Mouse (Mus musculus): ENCODE data around the gene Gpr39. TPM values are rescaled to one million over a fixed set of nuclear protein-coding genes. Genes with fewer than 3 reads are reported as not detected.
"Not testable (repeated sequence)": the region's sequence is repeated elsewhere in the genome, so short reads cannot be mapped to it uniquely, and the experiment has no call there.

Gene Gpr39
- 1.2 and 1.6 TPM in 2 replicates for polyA plus RNA-seq (2014; fragmentation: Nextera tagmentation; extraction: Ambion mirVana)

DNA sequence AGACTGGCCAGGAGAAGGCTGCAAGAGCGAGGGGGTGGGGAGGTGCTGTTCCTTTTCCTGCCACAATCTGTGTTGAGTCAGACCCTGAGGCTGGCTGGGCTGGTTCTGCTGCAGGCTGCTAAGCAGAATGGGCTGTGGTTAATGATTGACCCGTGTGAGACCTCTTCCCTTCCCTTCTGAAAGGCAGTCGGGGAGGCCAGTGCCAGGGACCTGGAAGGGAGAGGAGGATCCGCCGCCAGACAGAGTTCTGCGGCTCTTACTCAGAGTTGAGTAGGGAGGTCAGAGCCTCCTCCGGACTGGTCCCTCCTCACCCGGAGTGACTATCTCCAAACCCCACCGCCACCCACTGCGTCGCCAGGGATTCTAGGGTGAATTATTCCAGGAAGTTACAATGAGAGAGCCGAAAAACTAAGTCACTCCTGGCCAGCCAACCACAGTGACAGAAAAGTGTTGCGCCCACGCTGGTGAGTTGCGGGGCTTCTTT lies at the start of gene Gpr39:
Gpr39 (plus strand) TSS at position 206 of the 484 bp plus-strand sequence.
- ATAC-seq (ENCODE audit: insufficient number of reproducible peaks, insufficient read depth, low FRiP score, low read depth): no peak
- Histone ChIP-seq H3K36me3 (ENCODE audit: control insufficient read depth, insufficient read depth, low read length) (no peaks in the 10 kb centered on the region), H3K9ac (ENCODE audit: low read length) (no peak within 1 kb of the TSS), H3K4me2 (ENCODE audit: low read length) (peak within 1 kb of the TSS; percentile 49), H3K9me3 (ENCODE audit: control insufficient read depth, low read length) (no peaks in the 10 kb centered on the region), H3K27me3 (ENCODE audit: control insufficient read depth, insufficient read depth, low read length) (no peaks in the 10 kb centered on the region), H3K27ac (replicated peaks in 1 of 2; ENCODE audit: control insufficient read depth in 1 of 2, insufficient read depth in 1 of 2, low read depth in 2 of 2, low read length in 2 of 2) (0 out of 4 replicates have a peak within 1 kb of the TSS, but pooled peaks of 1 of the 2 experiments have one; percentile 1), H3K4me1 (ENCODE audit: control insufficient read depth in 2 of 2, insufficient read depth in 2 of 2, low read length in 2 of 2) (peaks cover 12 to 18% of the 10 kb centered on the region in 2 experiments; a peak in 3 of 4 replicates), H3K4me3 (ENCODE audit: control insufficient read depth in 1 of 2, insufficient read depth in 1 of 2, low read depth in 1 of 2, low read length in 2 of 2) (peak within 1 kb of the TSS in 1 of 2 experiments; percentile 16; a peak in 3 of 4 replicates)
- 34% methylated on average over 15 of the region's 15 CpGs for WGBS

DNA sequence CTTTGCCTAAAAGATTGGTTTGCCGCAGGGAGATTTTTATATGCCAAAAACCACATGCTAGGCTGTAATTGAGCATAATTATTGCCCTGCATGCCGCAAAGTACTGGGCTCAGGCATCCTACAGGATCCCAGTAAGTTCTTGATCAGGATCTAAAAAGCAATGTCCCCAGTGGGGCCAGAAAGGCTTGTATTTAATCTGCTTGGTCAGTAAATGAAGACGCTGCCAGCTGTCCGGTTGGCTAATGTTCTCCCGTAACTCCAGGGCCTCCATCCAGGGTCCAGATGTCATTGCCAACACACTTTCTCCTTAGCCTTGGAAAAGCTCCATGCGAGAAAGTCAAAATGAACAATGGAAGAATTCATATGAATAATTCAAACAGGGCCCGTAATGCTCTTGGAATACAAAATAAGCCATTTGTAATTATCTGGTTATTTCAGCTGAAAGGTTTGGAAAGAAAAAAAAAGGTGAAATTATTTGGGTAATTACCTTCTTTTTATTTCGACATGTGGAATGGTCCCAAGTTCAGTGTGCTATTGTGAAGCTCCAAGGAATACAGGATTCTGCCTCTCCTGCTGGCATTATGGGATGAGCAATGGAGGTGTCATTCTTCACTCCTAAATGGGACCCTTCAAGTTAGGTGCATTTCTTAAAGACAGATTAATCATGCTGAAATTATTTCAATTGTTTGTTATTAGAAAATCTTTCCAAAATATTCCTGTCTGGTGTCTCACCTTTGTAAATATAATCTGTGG lies 37.1 kb upstream of the Gpr39 start:
- H3K27me3 ChIP-seq (ENCODE audit: control insufficient read depth, insufficient read depth, low read length): no peaks in the 10 kb centered on the region
- H3K4me2 ChIP-seq (ENCODE audit: low read length): no peak overlapping the region
- H3K36me3 ChIP-seq (ENCODE audit: control insufficient read depth, insufficient read depth, low read length): no peaks in the 10 kb centered on the region
- no peaks in the 10 kb centered on the region for H3K4me1 ChIP-seq (ENCODE audit: control insufficient read depth in 2 of 2, insufficient read depth in 2 of 2, low read length in 2 of 2)
- H3K9ac ChIP-seq (ENCODE audit: low read length): no peak overlapping the region
- no peak overlapping the region for H3K4me3 ChIP-seq (ENCODE audit: control insufficient read depth in 1 of 2, insufficient read depth in 1 of 2, low read depth in 1 of 2, low read length in 2 of 2)
- no peak for ATAC-seq (ENCODE audit: insufficient number of reproducible peaks, insufficient read depth, low FRiP score, low read depth)
- 87% methylated on average over 8 of the region's 8 CpGs for WGBS
- no peaks in the 10 kb centered on the region for H3K9me3 ChIP-seq (ENCODE audit: control insufficient read depth, low read length)
- no peak overlapping the region for H3K27ac ChIP-seq (replicated peaks in 1 of 2; ENCODE audit: control insufficient read depth in 1 of 2, insufficient read depth in 1 of 2, low read depth in 2 of 2, low read length in 2 of 2)

DNA sequence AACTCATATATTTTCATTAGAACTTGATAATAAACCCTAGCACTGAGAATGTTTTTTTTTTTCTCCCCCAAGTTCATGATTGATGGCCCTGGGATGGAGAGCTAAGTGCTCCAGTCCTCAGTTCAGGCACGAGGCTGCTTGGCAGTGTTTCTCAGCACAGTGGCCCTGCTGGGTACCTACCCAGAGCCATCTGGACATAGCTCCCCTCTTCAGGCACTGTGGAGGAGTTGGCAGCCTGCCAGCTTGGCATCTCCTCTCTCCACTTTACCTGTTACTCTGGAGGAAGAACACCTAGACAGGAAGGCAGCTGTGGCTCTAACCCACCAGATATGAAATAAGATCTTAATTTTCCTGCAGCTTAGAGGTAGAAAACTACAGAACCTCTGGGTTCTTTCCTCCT lies 33.2 kb upstream of the Gpr39 start:
- H3K36me3 ChIP-seq (ENCODE audit: control insufficient read depth, insufficient read depth, low read length): no peaks in the 10 kb centered on the region
- 30% methylated on average over 1 of the region's 1 CpGs for WGBS
- ATAC-seq (ENCODE audit: insufficient number of reproducible peaks, insufficient read depth, low FRiP score, low read depth): no peak
- H3K27me3 ChIP-seq (ENCODE audit: control insufficient read depth, insufficient read depth, low read length): no peaks in the 10 kb centered on the region
- no peak overlapping the region for H3K9ac ChIP-seq (ENCODE audit: low read length)
- H3K4me3 ChIP-seq (ENCODE audit: control insufficient read depth in 1 of 2, insufficient read depth in 1 of 2, low read depth in 1 of 2, low read length in 2 of 2): no peak overlapping the region
- peaks cover 0 to under 1% of the 10 kb centered on the region in 2 experiments; a peak in 1 of 4 replicates for H3K4me1 ChIP-seq (ENCODE audit: control insufficient read depth in 2 of 2, insufficient read depth in 2 of 2, low read length in 2 of 2)
- H3K9me3 ChIP-seq (ENCODE audit: control insufficient read depth, low read length): no peaks in the 10 kb centered on the region
- no peak overlapping the region for H3K27ac ChIP-seq (replicated peaks in 1 of 2; ENCODE audit: control insufficient read depth in 1 of 2, insufficient read depth in 1 of 2, low read depth in 2 of 2, low read length in 2 of 2)
- H3K4me2 ChIP-seq (ENCODE audit: low read length): no peak overlapping the region

DNA sequence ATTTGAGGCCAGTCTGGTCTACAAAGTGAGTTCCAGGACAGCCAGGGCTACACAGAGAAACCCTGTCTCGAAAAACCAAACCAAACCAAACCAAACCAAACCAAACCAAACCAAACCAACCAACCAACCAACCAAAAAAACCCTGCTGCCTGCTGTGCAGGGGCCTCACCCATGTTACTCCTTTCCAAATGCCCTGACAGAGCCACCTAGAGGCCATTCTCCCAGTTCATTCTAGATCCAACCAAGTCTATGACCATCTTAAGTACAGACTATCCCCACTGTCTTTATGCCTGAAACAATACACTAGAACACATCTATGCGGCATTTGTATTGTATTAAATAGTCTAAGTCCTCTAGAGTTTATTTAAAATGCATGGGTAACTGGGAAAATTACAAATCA lies 30.0 kb upstream of the Gpr39 start:
- not testable (repeated sequence) for H3K4me1 ChIP-seq (ENCODE audit: control insufficient read depth in 2 of 2, insufficient read depth in 2 of 2, low read length in 2 of 2); ATAC-seq (ENCODE audit: insufficient number of reproducible peaks, insufficient read depth, low FRiP score, low read depth)
- 90% methylated on average over 2 of the region's 2 CpGs for WGBS

DNA sequence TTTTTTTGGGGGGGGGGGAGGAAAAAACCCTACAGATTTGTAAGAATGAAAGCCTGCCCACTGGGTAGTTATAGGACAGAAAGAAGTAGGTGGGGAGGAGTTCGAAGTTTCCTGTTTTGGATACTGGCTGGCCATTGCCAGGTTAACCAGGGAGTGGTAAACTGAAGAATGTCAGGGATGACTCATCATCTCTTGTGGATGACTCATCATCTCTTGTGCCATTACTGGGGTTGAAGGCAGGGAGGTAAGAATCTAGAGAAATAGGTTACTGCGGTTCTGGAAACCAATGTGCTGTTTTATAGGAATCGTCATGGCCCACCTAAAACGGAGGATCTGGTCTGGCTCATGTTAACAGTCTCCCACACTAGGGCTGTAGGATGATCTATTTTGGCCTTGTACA lies 28.8 kb upstream of the Gpr39 start:
- peaks cover 3 to 16% of the 10 kb centered on the region in 2 experiments for H3K4me1 ChIP-seq (ENCODE audit: control insufficient read depth in 2 of 2, insufficient read depth in 2 of 2, low read length in 2 of 2)
- WGBS: 92% methylated on average over 4 of the region's 4 CpGs
- no peaks in the 10 kb centered on the region for H3K27me3 ChIP-seq (ENCODE audit: control insufficient read depth, insufficient read depth, low read length)
- no peak for ATAC-seq (ENCODE audit: insufficient number of reproducible peaks, insufficient read depth, low FRiP score, low read depth)
- H3K27ac ChIP-seq (replicated peaks in 1 of 2; ENCODE audit: control insufficient read depth in 1 of 2, insufficient read depth in 1 of 2, low read depth in 2 of 2, low read length in 2 of 2): no peak overlapping the region
- no peak overlapping the region for H3K4me3 ChIP-seq (ENCODE audit: control insufficient read depth in 1 of 2, insufficient read depth in 1 of 2, low read depth in 1 of 2, low read length in 2 of 2)
- no peaks in the 10 kb centered on the region for H3K9me3 ChIP-seq (ENCODE audit: control insufficient read depth, low read length)
- no peak overlapping the region for H3K4me2 ChIP-seq (ENCODE audit: low read length)
- H3K9ac ChIP-seq (ENCODE audit: low read length): no peak overlapping the region
- H3K36me3 ChIP-seq (ENCODE audit: control insufficient read depth, insufficient read depth, low read length): no peaks in the 10 kb centered on the region

More for the DNA sequence above, 30.0 kb upstream of the Gpr39 start:
- not testable (repeated sequence) for H3K9ac ChIP-seq (ENCODE audit: low read length); H3K9me3 ChIP-seq (ENCODE audit: control insufficient read depth, low read length); H3K4me2 ChIP-seq (ENCODE audit: low read length); H3K36me3 ChIP-seq (ENCODE audit: control insufficient read depth, insufficient read depth, low read length); H3K4me3 ChIP-seq (ENCODE audit: control insufficient read depth in 1 of 2, insufficient read depth in 1 of 2, low read depth in 1 of 2, low read length in 2 of 2); H3K27me3 ChIP-seq (ENCODE audit: control insufficient read depth, insufficient read depth, low read length); H3K27ac ChIP-seq (replicated peaks in 1 of 2; ENCODE audit: control insufficient read depth in 1 of 2, insufficient read depth in 1 of 2, low read depth in 2 of 2, low read length in 2 of 2)

DNA sequence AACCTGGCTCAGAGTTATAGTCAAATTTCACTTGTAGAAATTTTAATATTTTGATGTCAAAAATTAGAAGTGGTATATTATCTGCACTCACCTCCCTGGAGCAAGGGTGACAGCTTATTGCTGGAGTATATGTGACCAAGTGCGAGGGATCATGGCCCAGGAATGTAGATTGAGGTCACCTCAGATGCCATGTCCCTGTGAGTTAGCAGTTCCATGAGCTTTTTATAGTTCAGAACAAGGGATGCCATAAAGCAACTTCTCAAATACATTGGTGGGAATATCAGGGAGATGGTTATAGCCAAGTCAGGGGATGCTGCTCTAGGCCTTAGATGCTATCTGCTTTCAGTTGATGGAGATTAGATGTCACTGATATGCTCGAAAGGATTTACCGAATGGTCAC lies 27.7 kb upstream of the Gpr39 start:
- 63% methylated on average over 3 of the region's 3 CpGs for WGBS
- no peaks in the 10 kb centered on the region for H3K27me3 ChIP-seq (ENCODE audit: control insufficient read depth, insufficient read depth, low read length)
- no peaks in the 10 kb centered on the region for H3K36me3 ChIP-seq (ENCODE audit: control insufficient read depth, insufficient read depth, low read length)
- no peak for ATAC-seq (ENCODE audit: insufficient number of reproducible peaks, insufficient read depth, low FRiP score, low read depth)
- H3K9me3 ChIP-seq (ENCODE audit: control insufficient read depth, low read length): no peaks in the 10 kb centered on the region
- H3K4me2 ChIP-seq (ENCODE audit: low read length): no peak overlapping the region
- no peak overlapping the region for H3K9ac ChIP-seq (ENCODE audit: low read length)
- no peak overlapping the region for H3K4me3 ChIP-seq (ENCODE audit: control insufficient read depth in 1 of 2, insufficient read depth in 1 of 2, low read depth in 1 of 2, low read length in 2 of 2)
- peaks cover 5 to 24% of the 10 kb centered on the region in 2 experiments for H3K4me1 ChIP-seq (ENCODE audit: control insufficient read depth in 2 of 2, insufficient read depth in 2 of 2, low read length in 2 of 2)
- no peak overlapping the region for H3K27ac ChIP-seq (replicated peaks in 1 of 2; ENCODE audit: control insufficient read depth in 1 of 2, insufficient read depth in 1 of 2, low read depth in 2 of 2, low read length in 2 of 2)

DNA sequence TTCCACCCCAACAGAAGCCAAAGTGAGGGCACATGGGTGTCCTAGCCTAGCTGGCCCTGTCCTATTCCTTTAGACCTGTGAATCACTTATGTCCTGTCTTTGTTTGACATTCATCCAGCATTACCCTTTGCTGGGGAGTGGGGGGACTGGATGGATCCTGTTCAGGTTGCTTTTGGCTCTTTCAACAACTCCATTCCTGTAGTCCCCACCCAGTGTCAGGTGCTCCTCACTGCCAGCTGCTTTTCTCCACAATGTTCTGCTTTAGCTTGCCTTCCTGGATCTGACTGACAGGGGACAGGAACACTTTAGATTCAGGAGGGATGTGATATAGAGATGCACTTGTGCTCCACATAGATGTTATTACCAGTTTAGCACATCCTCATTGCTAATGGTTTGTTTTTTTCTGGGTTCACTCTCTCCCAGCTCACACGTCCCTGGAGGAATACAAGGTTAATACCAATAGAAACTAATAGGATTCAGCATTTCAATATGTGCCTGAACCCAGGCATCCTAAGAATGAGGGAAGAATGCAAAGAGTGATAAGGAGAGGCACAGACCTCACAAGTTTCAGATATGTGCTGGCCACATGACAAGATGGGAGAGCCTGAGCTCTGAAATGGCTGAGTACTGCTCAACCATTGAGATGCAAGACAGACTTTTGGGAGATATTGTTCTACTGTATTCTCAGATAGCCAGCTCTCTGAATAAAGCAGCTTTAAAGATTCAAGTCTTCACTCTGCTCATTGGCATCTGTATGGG lies 23.8 kb upstream of the Gpr39 start:
- Histone ChIP-seq H3K4me1 (ENCODE audit: control insufficient read depth in 2 of 2, insufficient read depth in 2 of 2, low read length in 2 of 2) (peaks cover 5 to 24% of the 10 kb centered on the region in 2 experiments), H3K36me3 (ENCODE audit: control insufficient read depth, insufficient read depth, low read length) (no peaks in the 10 kb centered on the region), H3K27ac (replicated peaks in 1 of 2; ENCODE audit: control insufficient read depth in 1 of 2, insufficient read depth in 1 of 2, low read depth in 2 of 2, low read length in 2 of 2) (peak overlapping the region; percentile 67 to 73), H3K27me3 (ENCODE audit: control insufficient read depth, insufficient read depth, low read length) (no peaks in the 10 kb centered on the region), H3K9me3 (ENCODE audit: control insufficient read depth, low read length) (no peaks in the 10 kb centered on the region), H3K4me3 (ENCODE audit: control insufficient read depth in 1 of 2, insufficient read depth in 1 of 2, low read depth in 1 of 2, low read length in 2 of 2) (no peak overlapping the region), H3K4me2 (ENCODE audit: low read length) (no peak overlapping the region), H3K9ac (ENCODE audit: low read length) (no peak overlapping the region)
- peak; percentile 50 for ATAC-seq (ENCODE audit: insufficient number of reproducible peaks, insufficient read depth, low FRiP score, low read depth)
- WGBS: 14% methylated on average over 1 of the region's 1 CpGs
